Mouse (Mus musculus): ENCODE data around the gene Gramd1b. TPM values are rescaled to one million over a fixed set of nuclear protein-coding genes. Genes with fewer than 3 reads are reported as not detected.

Gene Gramd1b
- polyA plus RNA-seq, 1 experiment: 5.4 TPM

- Histone ChIP-seq H3K4me3 (ENCODE audit: insufficient read depth, low read depth, low read length) (no peak overlapping the region), H3K4me1 (ENCODE audit: control insufficient read depth, insufficient read depth, insufficient read length, low read length) (peaks cover 3% of the 10 kb centered on the region; the same call in 1 of the 2 replicates), H3K27ac (replicated peaks; ENCODE audit: low read depth, low read length) (no peak overlapping the region)
Measured at GRCm38 (mm10) chr9:40277671-40278070, 253.5 kb downstream of the Gramd1b start.

GRCm38 (mm10) chr9:40275904-40276303, 255.3 kb downstream of the Gramd1b start:
- no peak overlapping the region for H3K27ac ChIP-seq (replicated peaks; ENCODE audit: low read depth, low read length)
- peaks cover 3% of the 10 kb centered on the region; the same call in 1 of the 2 replicates for H3K4me1 ChIP-seq (ENCODE audit: control insufficient read depth, insufficient read depth, insufficient read length, low read length)
- no peak overlapping the region for H3K4me3 ChIP-seq (ENCODE audit: insufficient read depth, low read depth, low read length)

GRCm38 (mm10) chr9:40272822-40273221, 258.4 kb downstream of the Gramd1b start:
- Histone ChIP-seq H3K27ac (replicated peaks; ENCODE audit: low read depth, low read length) (no peak overlapping the region), H3K4me1 (ENCODE audit: control insufficient read depth, insufficient read depth, insufficient read length, low read length) (peaks cover 9% of the 10 kb centered on the region; the same call in 1 of the 2 replicates), H3K4me3 (ENCODE audit: insufficient read depth, low read depth, low read length) (no peak overlapping the region)

GRCm38 (mm10) chr9:40271075-40271474, 260.1 kb downstream of the Gramd1b start:
- H3K4me3 ChIP-seq (ENCODE audit: insufficient read depth, low read depth, low read length): no peak overlapping the region
- peaks cover 9% of the 10 kb centered on the region; the same call in 1 of the 2 replicates for H3K4me1 ChIP-seq (ENCODE audit: control insufficient read depth, insufficient read depth, insufficient read length, low read length)
- no peak overlapping the region for H3K27ac ChIP-seq (replicated peaks; ENCODE audit: low read depth, low read length)

- no peak overlapping the region for H3K27ac ChIP-seq (replicated peaks; ENCODE audit: low read depth, low read length)
- no peak overlapping the region; the same call in 1 of the 2 replicates for H3K4me3 ChIP-seq (ENCODE audit: insufficient read depth, low read depth, low read length)
- H3K4me1 ChIP-seq (ENCODE audit: control insufficient read depth, insufficient read depth, insufficient read length, low read length): peaks cover 9% of the 10 kb centered on the region; the same call in 1 of the 2 replicates
Measured at GRCm38 (mm10) chr9:40269880-40270279, 261.3 kb downstream of the Gramd1b start.

- Histone ChIP-seq H3K4me3 (ENCODE audit: insufficient read depth, low read depth, low read length) (peak within 1 kb of the TSS; percentile 43), H3K27ac (replicated peaks; ENCODE audit: low read depth, low read length) (no peak within 1 kb of the TSS), H3K4me1 (ENCODE audit: control insufficient read depth, insufficient read depth, insufficient read length, low read length) (peaks cover 9% of the 10 kb centered on the region; the same call in 1 of the 2 replicates)
Measured at GRCm38 (mm10) chr9:40269103-40269861, 261.9 kb downstream of the Gramd1b start, which contains the start of gene Scn3b. Scn3b (plus strand) TSS chr9:40269217.

- Histone ChIP-seq H3K27ac (replicated peaks; ENCODE audit: low read depth, low read length) (no peak overlapping the region), H3K4me3 (ENCODE audit: insufficient read depth, low read depth, low read length) (peak overlapping the region; percentile 43), H3K4me1 (ENCODE audit: control insufficient read depth, insufficient read depth, insufficient read length, low read length) (peaks cover 9% of the 10 kb centered on the region; the same call in 1 of the 2 replicates)
Measured at GRCm38 (mm10) chr9:40268748-40269102, 262.5 kb downstream of the Gramd1b start.

- peaks cover 9% of the 10 kb centered on the region; the same call in 1 of the 2 replicates for H3K4me1 ChIP-seq (ENCODE audit: control insufficient read depth, insufficient read depth, insufficient read length, low read length)
- H3K4me3 ChIP-seq (ENCODE audit: insufficient read depth, low read depth, low read length): no peak overlapping the region
- H3K27ac ChIP-seq (replicated peaks; ENCODE audit: low read depth, low read length): no peak overlapping the region
Measured at GRCm38 (mm10) chr9:40268040-40268747, 263.0 kb downstream of the Gramd1b start.

- peaks cover 3% of the 10 kb centered on the region; the same call in 1 of the 2 replicates for H3K4me1 ChIP-seq (ENCODE audit: control insufficient read depth, insufficient read depth, insufficient read length, low read length)
- no peak overlapping the region for H3K27ac ChIP-seq (replicated peaks; ENCODE audit: low read depth, low read length)
- H3K4me3 ChIP-seq (ENCODE audit: insufficient read depth, low read depth, low read length): no peak overlapping the region
Measured at GRCm38 (mm10) chr9:40263874-40264273, 267.3 kb downstream of the Gramd1b start.

- Histone ChIP-seq H3K4me3 (ENCODE audit: insufficient read depth, low read depth, low read length) (no peak overlapping the region), H3K27ac (replicated peaks; ENCODE audit: low read depth, low read length) (no peak overlapping the region), H3K4me1 (ENCODE audit: control insufficient read depth, insufficient read depth, insufficient read length, low read length) (0 out of 2 replicates have a peak, but pooled peaks cover 2% of the 10 kb centered on the region)
Measured at GRCm38 (mm10) chr9:40252459-40252858, 278.7 kb downstream of the Gramd1b start.

GRCm38 (mm10) chr9:40249106-40249505, 282.1 kb downstream of the Gramd1b start:
- H3K4me3 ChIP-seq (ENCODE audit: insufficient read depth, low read depth, low read length): no peak overlapping the region
- H3K4me1 ChIP-seq (ENCODE audit: control insufficient read depth, insufficient read depth, insufficient read length, low read length): peaks cover 5% of the 10 kb centered on the region; the same call in 1 of the 2 replicates
- H3K27ac ChIP-seq (replicated peaks; ENCODE audit: low read depth, low read length): no peak overlapping the region

- H3K4me3 ChIP-seq (ENCODE audit: insufficient read depth, low read depth, low read length): no peak overlapping the region
- H3K27ac ChIP-seq (replicated peaks; ENCODE audit: low read depth, low read length): no peak overlapping the region
- H3K4me1 ChIP-seq (ENCODE audit: control insufficient read depth, insufficient read depth, insufficient read length, low read length): peaks cover 5% of the 10 kb centered on the region; the same call in 1 of the 2 replicates
Measured at GRCm38 (mm10) chr9:40246702-40247101, 284.5 kb downstream of the Gramd1b start.

- H3K4me1 ChIP-seq (ENCODE audit: control insufficient read depth, insufficient read depth, insufficient read length, low read length): peaks cover 3% of the 10 kb centered on the region; the same call in 1 of the 2 replicates
- H3K4me3 ChIP-seq (ENCODE audit: insufficient read depth, low read depth, low read length): no peak overlapping the region
- no peak overlapping the region for H3K27ac ChIP-seq (replicated peaks; ENCODE audit: low read depth, low read length)
Measured at GRCm38 (mm10) chr9:40245974-40246665, 285.1 kb downstream of the Gramd1b start.

GRCm38 (mm10) chr9:40245466-40245865, 285.7 kb downstream of the Gramd1b start:
- Histone ChIP-seq H3K4me3 (ENCODE audit: insufficient read depth, low read depth, low read length) (no peak overlapping the region), H3K27ac (replicated peaks; ENCODE audit: low read depth, low read length) (no peak overlapping the region), H3K4me1 (ENCODE audit: control insufficient read depth, insufficient read depth, insufficient read length, low read length) (peaks cover 3% of the 10 kb centered on the region; the same call in 1 of the 2 replicates)

Measured in brown adipose tissue, adult 24 weeks (tissue).